Mouse (Mus musculus): ENCODE data around the gene Sh3bp4. TPM values are rescaled to one million over a fixed set of nuclear protein-coding genes. Genes with fewer than 3 reads are reported as not detected.

Sh3bp4 gene
- polyA plus RNA-seq, 1 experiment from 2014 or later = 25.8 TPM

GRCm38 (mm10) chr1:89130429-89130828 is 60.2 kb downstream of the Sh3bp4 start:
- no peak overlapping the region for H3K4me3 ChIP-seq
- peaks cover 3% of the 10 kb centered on the region for H3K9me3 ChIP-seq (replicated peaks)
- H3K9ac ChIP-seq = no peak overlapping the region
- 85% methylated on average over 6 of the region's 6 CpGs for WGBS
- H3K27me3 ChIP-seq (replicated peaks) = no peaks in the 10 kb centered on the region
- peaks cover 3% of the 10 kb centered on the region for H3K36me3 ChIP-seq
- H3K4me2 ChIP-seq = no peak overlapping the region
- H3K27ac ChIP-seq (ENCODE audit: poor library complexity, severe bottlenecking) = no peak overlapping the region
- ATAC-seq (ENCODE audit: insufficient number of reproducible peaks, low FRiP score) = no peak
- peaks cover 36% of the 10 kb centered on the region for H3K4me1 ChIP-seq (replicated peaks)

GRCm38 (mm10) chr1:89131018-89131540 is 60.9 kb downstream of the Sh3bp4 start:
- H3K4me3 ChIP-seq = no peak overlapping the region
- WGBS = 62% methylated on average over 14 of the region's 14 CpGs
- H3K27me3 ChIP-seq (replicated peaks) = no peaks in the 10 kb centered on the region
- peaks cover 3% of the 10 kb centered on the region for H3K36me3 ChIP-seq
- ATAC-seq (ENCODE audit: insufficient number of reproducible peaks, low FRiP score) = no peak
- H3K9me3 ChIP-seq (replicated peaks) = peaks cover 3% of the 10 kb centered on the region
- H3K27ac ChIP-seq (ENCODE audit: poor library complexity, severe bottlenecking) = peak overlapping the region; percentile 45
- no peak overlapping the region for H3K9ac ChIP-seq
- no peak overlapping the region for H3K4me2 ChIP-seq
- H3K4me1 ChIP-seq (replicated peaks) = peaks cover 43% of the 10 kb centered on the region

DNA sequence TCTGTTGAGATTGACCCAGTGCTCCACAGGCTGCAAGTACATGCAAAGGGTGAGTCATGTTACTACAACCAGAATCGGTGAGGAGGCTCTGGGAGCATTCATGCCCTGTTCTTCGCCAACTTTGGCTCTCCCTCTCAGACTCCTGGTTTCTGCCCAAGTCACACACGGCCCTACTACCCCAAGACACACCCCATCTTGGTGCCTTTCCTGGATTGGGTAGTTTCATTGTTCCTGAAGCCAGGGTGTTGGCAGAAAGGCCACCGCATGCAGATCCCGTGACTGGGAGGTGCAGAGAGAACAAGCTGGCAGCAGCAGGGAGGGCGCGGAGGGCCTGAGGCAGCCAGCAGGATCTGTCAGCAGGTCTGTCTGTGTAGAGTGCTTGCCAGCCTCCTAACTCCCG is 61.5 kb downstream of the Sh3bp4 start:
- Histone ChIP-seq H3K36me3 (peaks cover 3% of the 10 kb centered on the region), H3K4me1 (replicated peaks) (peaks cover 48% of the 10 kb centered on the region), H3K4me2 (no peak overlapping the region), H3K9ac (no peak overlapping the region), H3K27ac (ENCODE audit: poor library complexity, severe bottlenecking) (peak overlapping the region; percentile 45), H3K9me3 (replicated peaks) (peaks cover 3% of the 10 kb centered on the region), H3K4me3 (no peak overlapping the region), H3K27me3 (replicated peaks) (no peaks in the 10 kb centered on the region)
- no peak for ATAC-seq (ENCODE audit: insufficient number of reproducible peaks, low FRiP score)
- WGBS = 56% methylated on average over 8 of the region's 8 CpGs

- 64% methylated on average over 4 of the region's 4 CpGs for WGBS
- no peak for ATAC-seq (ENCODE audit: insufficient number of reproducible peaks, low FRiP score)
- no peaks in the 10 kb centered on the region for H3K27me3 ChIP-seq (replicated peaks)
- no peak overlapping the region for H3K27ac ChIP-seq (ENCODE audit: poor library complexity, severe bottlenecking)
- peaks cover 61% of the 10 kb centered on the region for H3K4me1 ChIP-seq (replicated peaks)
- no peaks in the 10 kb centered on the region for H3K9me3 ChIP-seq (replicated peaks)
- no peak overlapping the region for H3K4me2 ChIP-seq
- no peaks in the 10 kb centered on the region for H3K36me3 ChIP-seq
- no peak overlapping the region for H3K9ac ChIP-seq
- no peak overlapping the region for H3K4me3 ChIP-seq
Measured at GRCm38 (mm10) chr1:89133266-89133665, 63.1 kb downstream of the Sh3bp4 start.

GRCm38 (mm10) chr1:89133717-89134116 is 63.5 kb downstream of the Sh3bp4 start:
- no peak overlapping the region for H3K27ac ChIP-seq (ENCODE audit: poor library complexity, severe bottlenecking)
- WGBS = 82% methylated on average over 4 of the region's 4 CpGs

DNA sequence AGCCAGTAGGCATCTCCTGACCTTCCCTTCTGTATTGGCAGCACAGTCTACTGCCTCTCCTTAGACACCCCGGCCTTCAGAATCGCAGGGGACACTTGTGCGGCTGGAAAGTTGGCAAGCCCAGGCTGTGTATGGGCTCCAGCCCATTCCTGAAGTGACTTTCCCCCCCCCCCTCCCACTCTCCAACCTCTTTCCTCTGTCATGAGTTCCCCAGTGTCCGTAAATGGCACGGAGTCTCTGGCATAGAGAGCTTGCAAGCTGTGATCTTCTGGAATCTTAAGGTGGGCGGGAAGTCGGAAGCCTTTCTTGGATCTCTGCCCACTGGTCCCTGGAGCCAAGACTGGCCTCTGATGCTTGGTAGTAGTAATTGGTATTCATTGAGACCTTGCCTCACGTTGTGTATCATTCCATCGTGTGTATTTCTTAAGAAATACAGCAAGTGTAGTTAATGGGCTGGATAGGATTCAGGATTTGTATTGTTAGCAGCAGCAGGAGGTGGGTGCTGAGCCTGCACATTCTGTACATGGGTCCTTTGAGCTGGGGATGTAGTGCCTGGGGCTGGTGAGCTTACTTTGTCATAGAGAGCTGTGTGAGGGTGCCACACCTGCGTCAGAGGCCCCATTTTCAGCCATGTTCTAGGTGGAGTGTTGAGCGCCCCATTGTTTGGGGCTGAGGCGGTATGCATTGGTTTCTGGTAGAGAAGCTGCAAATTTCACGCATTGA is 66.0 kb downstream of the Sh3bp4 start:
- Histone ChIP-seq H3K4me3 (no peak overlapping the region), H3K4me2 (no peak overlapping the region), H3K27me3 (replicated peaks) (no peaks in the 10 kb centered on the region), H3K4me1 (replicated peaks) (peaks cover 58% of the 10 kb centered on the region), H3K36me3 (peaks cover 16% of the 10 kb centered on the region), H3K9ac (peak overlapping the region; percentile 42; the same call in 1 of the 2 replicates), H3K27ac (ENCODE audit: poor library complexity, severe bottlenecking) (peak overlapping the region; percentile 56), H3K9me3 (replicated peaks) (no peaks in the 10 kb centered on the region)
- WGBS = 54% methylated on average over 13 of the region's 13 CpGs
- ATAC-seq (ENCODE audit: insufficient number of reproducible peaks, low FRiP score) = no peak; the same call in 1 of the 2 replicates

More at GRCm38 (mm10) chr1:89133717-89134116, 63.5 kb downstream of the Sh3bp4 start:
- H3K4me1 ChIP-seq (replicated peaks) = peaks cover 65% of the 10 kb centered on the region
- no peak overlapping the region for H3K4me3 ChIP-seq
- no peak overlapping the region for H3K4me2 ChIP-seq
- H3K27me3 ChIP-seq (replicated peaks) = no peaks in the 10 kb centered on the region
- H3K9ac ChIP-seq = no peak overlapping the region
- no peaks in the 10 kb centered on the region for H3K9me3 ChIP-seq (replicated peaks)
- ATAC-seq (ENCODE audit: insufficient number of reproducible peaks, low FRiP score) = no peak
- no peaks in the 10 kb centered on the region for H3K36me3 ChIP-seq

DNA sequence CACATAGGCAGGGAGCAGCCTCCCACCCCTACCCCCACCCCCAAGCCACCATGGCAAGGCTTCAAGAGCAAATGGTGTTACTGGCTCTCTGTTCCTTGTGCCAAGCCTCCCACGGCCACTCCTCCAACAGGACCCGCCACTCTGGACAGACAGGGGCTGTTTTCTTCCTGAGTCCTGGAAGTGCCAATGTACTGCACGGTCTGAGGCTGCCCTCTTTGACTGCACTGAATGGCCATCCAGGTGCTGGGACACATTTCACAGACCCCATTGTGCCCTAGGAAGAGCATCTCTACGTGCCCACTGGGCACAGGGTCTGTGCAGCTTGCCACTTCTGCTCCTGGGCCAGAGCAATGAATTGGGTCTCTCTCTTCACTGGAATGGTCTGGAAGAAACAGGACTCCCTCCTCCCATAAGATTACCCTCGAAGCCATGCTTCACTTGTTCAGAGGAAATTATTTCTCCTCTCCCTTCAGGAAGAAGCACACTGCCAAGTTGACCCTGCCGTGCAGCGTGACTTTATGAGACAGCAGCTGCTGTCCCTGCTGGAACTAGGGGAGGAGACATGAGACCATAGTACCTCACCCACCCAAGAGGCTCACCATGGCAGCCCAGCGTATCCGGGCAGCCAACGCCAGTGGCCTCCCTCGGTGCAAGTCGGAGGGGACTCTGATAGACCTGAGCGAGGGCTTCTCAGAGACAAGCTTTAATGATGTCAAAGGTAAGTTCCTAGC is 67.0 kb downstream of the Sh3bp4 start:
- Histone ChIP-seq H3K4me2 (no peak overlapping the region), H3K9me3 (replicated peaks) (no peaks in the 10 kb centered on the region), H3K36me3 (peaks cover 23% of the 10 kb centered on the region), H3K4me1 (replicated peaks) (peaks cover 48% of the 10 kb centered on the region), H3K9ac (no peak overlapping the region), H3K4me3 (no peak overlapping the region), H3K27ac (ENCODE audit: poor library complexity, severe bottlenecking) (no peak overlapping the region), H3K27me3 (replicated peaks) (no peaks in the 10 kb centered on the region)
- 87% methylated on average over 13 of the region's 13 CpGs for WGBS
- ATAC-seq (ENCODE audit: insufficient number of reproducible peaks, low FRiP score) = no peak

- no peak overlapping the region for H3K27ac ChIP-seq (ENCODE audit: poor library complexity, severe bottlenecking)
- H3K4me3 ChIP-seq = no peak overlapping the region
- ATAC-seq (ENCODE audit: insufficient number of reproducible peaks, low FRiP score) = no peak
- H3K27me3 ChIP-seq (replicated peaks) = no peaks in the 10 kb centered on the region
- peaks cover 24% of the 10 kb centered on the region for H3K36me3 ChIP-seq
- H3K4me1 ChIP-seq (replicated peaks) = peaks cover 38% of the 10 kb centered on the region
- H3K9ac ChIP-seq = no peak overlapping the region
- 34% methylated on average over 5 of the region's 5 CpGs for WGBS
- no peak overlapping the region for H3K4me2 ChIP-seq
- H3K9me3 ChIP-seq (replicated peaks) = no peaks in the 10 kb centered on the region
Measured at GRCm38 (mm10) chr1:89138316-89138715, 68.1 kb downstream of the Sh3bp4 start.

DNA sequence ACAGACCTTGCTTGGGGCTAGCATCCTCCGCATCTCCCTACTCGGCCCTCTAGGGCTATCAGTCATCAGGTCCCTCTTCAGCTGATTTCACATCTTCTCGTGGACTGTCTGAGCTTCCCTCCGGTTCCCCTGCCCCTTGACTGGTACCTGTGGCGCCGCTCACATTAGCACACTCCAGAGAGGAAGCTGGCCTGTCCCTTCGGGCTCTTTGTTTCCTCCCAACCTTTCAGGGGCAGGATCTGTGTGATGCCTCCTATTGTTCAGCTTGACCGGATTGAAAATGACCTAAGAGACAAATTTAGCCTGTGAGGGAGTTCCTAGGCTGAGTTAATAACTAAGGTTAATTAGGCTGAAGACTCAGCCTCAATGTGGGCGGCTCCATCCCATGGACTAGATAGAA is 69.9 kb downstream of the Sh3bp4 start:
- no peak overlapping the region for H3K4me2 ChIP-seq
- no peak overlapping the region for H3K4me3 ChIP-seq
- 80% methylated on average over 9 of the region's 9 CpGs for WGBS
- H3K9me3 ChIP-seq (replicated peaks) = no peaks in the 10 kb centered on the region
- no peak for ATAC-seq (ENCODE audit: insufficient number of reproducible peaks, low FRiP score)
- H3K27ac ChIP-seq (ENCODE audit: poor library complexity, severe bottlenecking) = no peak overlapping the region
- H3K27me3 ChIP-seq (replicated peaks) = no peaks in the 10 kb centered on the region
- peaks cover 32% of the 10 kb centered on the region for H3K4me1 ChIP-seq (replicated peaks)
- no peak overlapping the region for H3K9ac ChIP-seq
- peaks cover 42% of the 10 kb centered on the region for H3K36me3 ChIP-seq

GRCm38 (mm10) chr1:89151071-89151470 is 80.9 kb downstream of the Sh3bp4 start:
- Histone ChIP-seq H3K4me2 (no peak overlapping the region), H3K27me3 (replicated peaks) (no peaks in the 10 kb centered on the region), H3K36me3 (peaks cover 64% of the 10 kb centered on the region), H3K27ac (ENCODE audit: poor library complexity, severe bottlenecking) (no peak overlapping the region), H3K9me3 (replicated peaks) (no peaks in the 10 kb centered on the region), H3K4me3 (no peak overlapping the region), H3K4me1 (replicated peaks) (peaks cover 16% of the 10 kb centered on the region; the same call in 1 of the 2 replicates), H3K9ac (no peak overlapping the region)
- WGBS = 76% methylated on average over 7 of the region's 7 CpGs
- no peak for ATAC-seq (ENCODE audit: insufficient number of reproducible peaks, low FRiP score)

GRCm38 (mm10) chr1:89152576-89152975 is 82.4 kb downstream of the Sh3bp4 start:
- Histone ChIP-seq H3K4me2 (no peak overlapping the region), H3K27me3 (replicated peaks) (no peaks in the 10 kb centered on the region), H3K9ac (no peak overlapping the region), H3K4me1 (replicated peaks) (peaks cover 16% of the 10 kb centered on the region; the same call in 1 of the 2 replicates), H3K36me3 (peaks cover 62% of the 10 kb centered on the region), H3K9me3 (replicated peaks) (no peaks in the 10 kb centered on the region), H3K4me3 (no peak overlapping the region), H3K27ac (ENCODE audit: poor library complexity, severe bottlenecking) (no peak overlapping the region)
- ATAC-seq (ENCODE audit: insufficient number of reproducible peaks, low FRiP score) = no peak
- WGBS = 83% methylated on average over 7 of the region's 7 CpGs
